Mouse (Mus musculus) layer of hippocampus, adult 9-10 months (tissue): ENCODE measurements around the gene St3gal4.
A peak's percentile ranks its signal among the peaks of the same experiment; 100 is the strongest.

Experiments
- DNase-seq: peaks from one replicate; pipeline ENCODE4 v3.0.0; 2022; ENCODE audit warnings: low spot score

Gene St3gal4

DNA sequence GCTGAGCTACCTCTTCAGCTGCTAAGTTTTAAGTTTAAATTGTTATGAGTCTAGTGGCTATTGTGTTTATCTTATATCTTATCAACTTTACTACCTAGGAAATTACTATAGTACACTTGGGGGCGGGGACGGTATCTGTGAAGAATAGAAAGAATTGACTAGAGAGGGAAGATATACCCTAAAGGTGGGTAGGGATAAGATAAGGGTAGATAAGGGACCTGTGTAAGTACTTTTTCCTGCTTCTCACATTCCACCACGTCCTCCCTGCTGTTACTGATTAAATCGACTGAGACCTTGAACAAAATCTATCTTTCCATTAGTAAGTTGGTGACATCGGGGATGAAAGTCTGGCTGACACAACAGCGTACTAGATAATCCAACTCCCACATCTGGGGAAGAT, 70.6 kb downstream of the St3gal4 start:
- no peak for DNase-seq

DNA sequence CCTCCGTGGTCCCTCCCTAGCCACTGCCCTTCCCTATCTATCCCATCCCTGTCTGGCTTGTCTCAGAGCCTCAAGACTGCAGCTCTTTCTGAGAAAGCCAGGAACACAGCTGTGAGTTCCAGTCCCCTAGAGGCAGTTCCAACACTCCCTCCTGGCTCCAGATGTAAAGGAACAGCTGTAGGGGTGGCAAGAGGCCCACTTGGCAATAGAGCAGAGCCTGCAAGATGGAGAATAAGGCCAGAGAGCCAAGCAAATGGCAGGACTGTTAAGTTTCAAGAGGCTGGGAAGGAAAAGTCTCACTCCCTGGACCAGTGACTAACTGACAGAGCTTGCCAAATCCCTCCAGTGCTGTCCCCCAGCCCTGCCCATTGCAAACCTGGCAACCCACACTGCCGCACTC, 73.3 kb downstream of the St3gal4 start:
- DNase-seq, result no peak

DNA sequence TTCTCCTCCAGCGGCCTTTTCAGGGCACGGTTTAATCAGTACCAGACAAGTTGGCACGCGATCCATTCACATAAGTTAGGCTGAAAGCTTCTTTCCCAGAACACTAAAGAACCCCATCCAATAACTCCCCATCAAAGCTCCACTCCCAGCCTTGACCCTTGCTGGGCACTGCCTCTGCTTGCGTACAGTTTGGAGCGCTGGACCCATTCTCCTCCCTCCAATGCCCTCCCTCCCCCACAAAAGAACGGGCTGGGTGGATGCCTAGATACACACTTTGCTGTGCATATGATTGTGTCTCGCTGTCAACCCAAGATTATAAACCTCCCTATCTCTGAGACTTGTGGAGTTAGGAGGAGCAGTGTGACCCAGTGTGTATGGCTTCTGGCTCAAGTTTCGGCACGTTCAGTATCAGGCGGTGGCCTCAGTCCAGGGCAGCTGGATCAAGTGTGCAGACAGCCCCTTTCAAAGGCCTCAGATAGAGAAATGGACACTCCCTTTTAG, 74.0 kb downstream of the St3gal4 start:
- DNase-seq, result no peak

- no peak for DNase-seq
These were observed 74.6 kb downstream of the St3gal4 start for GRCm38 (mm10) chr9:35044458-35044857.

GRCm38 (mm10) chr9:35043619-35044018, 75.4 kb downstream of the St3gal4 start:
- DNase-seq, result no peak

DNA sequence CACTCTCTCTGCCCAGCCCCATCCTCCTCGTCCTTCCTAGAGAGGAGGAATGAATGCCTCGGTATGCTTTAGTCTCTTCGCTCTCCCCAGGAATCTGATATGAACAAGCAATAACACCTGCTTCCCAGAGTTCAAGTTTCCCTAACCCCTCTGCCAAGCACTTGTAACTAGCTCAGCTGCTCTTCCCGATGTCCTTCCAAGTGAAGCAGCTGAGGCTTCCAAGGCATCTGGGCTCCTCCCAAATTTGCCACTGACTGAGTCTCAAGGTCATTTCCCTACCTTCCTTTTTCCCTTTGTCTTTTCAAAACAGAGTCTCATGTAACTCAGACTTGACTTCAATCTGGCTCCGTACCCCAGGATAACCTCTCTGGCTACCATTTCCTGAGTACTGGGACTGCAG, 77.6 kb downstream of the St3gal4 start:
- no peak for DNase-seq

GRCm38 (mm10) chr9:35039846-35040245, 79.2 kb downstream of the St3gal4 start:
- no peak for DNase-seq

GRCm38 (mm10) chr9:35038922-35039586, 80.0 kb downstream of the St3gal4 start:
- DNase-seq, result no peak

DNA sequence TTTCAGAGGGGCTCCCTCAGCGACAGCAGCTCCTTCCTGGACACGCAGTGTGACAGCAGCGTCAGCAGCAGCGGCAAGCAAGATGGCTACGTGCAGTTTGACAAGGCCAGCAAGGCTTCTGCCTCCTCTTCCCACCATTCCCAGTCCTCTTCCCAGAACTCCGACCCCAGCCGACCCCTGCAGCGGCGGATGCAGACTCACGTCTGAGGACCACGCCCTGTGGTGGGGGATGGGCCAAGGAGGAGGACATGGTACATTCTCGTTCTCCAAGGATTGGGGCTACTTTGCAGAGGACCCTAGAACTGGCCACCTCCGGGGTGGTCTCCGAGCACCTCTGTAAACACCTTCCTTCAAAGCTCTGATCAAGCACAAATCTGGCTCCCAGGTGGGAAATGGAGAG, 84.0 kb downstream of the St3gal4 start:
- DNase-seq, result no peak

DNA sequence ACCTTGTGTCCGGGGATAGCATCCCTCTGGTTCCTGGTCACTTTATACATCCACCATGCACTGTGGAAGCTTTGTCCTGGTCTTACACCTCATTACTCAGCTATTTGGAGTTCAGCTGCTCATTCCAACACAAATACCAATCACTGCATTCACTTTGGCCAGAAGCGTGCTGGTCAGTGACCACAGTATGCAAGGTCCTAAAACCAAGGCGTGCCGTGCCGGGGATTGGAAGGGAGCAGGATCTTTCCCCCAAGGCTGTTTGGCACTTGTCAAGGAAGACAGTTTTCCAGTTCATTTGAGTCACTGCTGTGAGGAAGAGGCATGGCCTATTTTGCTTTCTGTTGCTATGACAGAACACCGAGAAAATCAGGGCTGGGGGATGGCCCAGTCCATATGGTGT, 86.6 kb downstream of the St3gal4 start:
- DNase-seq, result no peak

DNA sequence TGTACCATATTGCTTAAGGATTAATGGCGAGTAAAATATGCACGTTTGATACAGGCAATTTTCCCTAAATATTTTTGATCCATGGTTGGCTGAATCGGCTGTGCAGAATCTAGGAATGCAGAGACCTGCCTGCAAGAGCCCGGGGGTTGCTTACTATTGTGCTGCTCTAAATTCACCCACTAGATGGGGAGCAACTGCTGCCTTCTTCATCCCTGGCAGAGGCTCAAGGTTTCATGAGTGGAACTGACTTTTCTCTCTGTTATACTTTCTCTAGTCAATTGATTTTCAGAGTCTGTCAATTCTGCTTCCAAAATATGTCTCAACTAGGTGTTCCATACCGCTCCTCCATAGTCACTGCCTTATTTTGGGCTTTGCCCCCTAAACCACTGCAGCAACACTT, 88.2 kb downstream of the St3gal4 start:
- DNase-seq, result peak; percentile 33

DNA sequence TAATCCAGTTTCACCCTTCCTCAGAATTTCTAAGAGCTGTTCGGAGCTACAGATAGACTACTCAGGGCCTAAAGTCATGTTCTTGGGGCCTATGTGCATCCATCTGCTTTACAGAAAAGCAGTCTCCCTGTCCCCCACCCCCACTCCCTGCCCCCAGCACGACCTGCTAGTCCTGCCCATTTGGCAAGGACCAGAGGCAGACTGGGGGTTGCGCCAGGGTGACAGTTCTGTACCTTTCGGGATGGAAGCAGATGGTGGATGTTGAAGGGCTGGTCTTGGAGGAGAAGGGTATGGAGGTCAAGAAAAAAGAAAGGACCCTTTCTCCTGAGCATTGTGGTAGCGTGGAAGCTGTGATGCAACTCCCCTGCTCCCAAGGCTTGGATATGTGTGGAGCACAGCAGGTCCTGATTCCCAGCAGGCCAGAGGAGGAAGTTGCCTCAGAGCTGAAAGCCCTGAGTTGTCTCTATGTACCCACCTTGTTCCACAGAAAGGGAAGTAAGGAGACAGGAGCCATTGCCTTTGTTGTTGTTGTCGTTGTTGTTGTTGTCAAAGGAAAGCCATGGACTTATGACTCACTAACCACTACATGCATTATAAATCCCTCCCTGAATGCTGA, 91.6 kb downstream of the St3gal4 start:
- no peak for DNase-seq

- no peak for DNase-seq
These were observed 92.2 kb downstream of the St3gal4 start for GRCm38 (mm10) chr9:35026897-35027311.

DNA sequence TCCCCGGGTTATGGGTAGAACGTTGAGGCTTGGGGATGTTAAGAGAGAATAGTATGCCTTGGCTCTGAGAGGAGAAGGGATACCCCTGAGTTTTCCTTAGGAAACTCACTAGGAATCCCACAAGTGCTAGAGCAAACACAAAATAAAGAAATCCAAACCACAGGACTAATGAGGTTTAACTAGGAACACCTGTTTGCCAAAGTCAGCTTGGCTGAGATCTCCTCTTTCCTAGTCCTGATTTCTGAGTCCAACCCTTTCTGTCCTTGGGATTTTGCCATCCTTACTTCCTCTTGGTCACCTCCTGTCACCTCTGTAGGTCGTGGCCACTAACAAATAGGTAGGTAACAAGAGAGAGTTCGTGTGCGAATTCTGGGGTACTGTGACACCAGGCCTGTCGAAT, 92.8 kb downstream of the St3gal4 start:
- no peak for DNase-seq

DNA sequence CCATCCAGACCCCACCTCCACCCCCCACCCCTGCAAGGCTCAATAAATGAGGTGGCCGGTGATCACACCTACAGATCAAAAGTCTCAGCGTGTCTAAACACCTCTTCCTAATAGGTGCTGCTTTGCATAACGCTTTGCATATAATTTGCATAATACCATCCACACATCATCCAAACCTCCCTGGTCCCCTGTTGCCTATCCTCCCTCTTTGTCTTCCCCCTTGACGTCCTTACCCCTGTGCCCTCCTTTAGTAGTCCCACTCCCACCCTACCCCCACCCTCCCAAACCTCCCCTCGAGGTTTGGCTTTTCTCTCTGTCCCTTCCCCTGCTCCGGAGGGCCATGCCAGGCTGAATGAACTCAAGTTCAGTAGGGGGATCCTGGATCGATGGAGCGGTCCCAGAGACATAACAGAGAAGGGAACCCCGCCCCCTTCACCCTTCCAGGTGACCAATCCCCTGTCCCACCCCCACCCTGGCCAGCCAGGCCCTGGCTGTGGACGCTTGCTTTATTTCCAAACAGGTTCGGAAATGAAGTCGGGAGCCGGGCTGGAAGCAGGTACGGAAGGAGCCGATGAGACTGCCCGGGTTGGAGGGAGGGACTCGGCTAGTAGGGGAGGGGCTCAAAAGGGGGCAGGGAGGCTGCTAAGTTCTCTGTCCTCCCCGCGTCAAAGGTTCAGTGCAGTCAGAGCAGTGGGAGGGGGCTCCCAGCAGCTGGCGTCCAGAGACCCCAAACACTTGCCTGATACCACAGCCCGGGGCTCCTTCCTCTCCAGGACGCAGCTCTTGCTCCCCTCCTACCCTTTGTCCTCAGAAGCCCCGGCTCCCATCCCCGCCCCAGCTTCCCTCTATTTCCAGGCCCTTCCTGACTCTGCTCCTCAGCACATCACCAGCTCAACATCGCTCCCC, 94.2 kb downstream of the St3gal4 start:
- no peak for DNase-seq

DNA sequence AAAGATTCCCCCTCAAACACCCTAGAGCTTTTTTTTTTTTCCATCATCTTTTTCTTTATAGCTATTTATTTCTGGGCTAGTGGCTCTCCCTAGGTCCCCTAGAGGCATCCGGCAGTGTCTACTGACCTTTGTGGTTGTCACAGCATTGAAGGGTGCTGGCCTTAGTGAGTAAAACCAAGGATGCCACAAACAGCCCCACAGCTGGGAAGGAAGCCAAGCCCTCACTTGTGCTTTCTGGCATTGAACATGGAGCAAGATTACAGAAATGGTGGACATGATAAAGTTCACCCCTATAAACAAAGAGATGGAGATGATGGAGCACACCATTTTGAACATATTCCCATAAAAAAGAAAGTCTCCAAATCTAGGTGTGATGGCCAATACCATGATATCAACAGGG, 97.3 kb downstream of the St3gal4 start:
- no peak for DNase-seq

- no peak for DNase-seq
These were observed 98.9 kb downstream of the St3gal4 start for GRCm38 (mm10) chr9:35020015-35020653.

DNA sequence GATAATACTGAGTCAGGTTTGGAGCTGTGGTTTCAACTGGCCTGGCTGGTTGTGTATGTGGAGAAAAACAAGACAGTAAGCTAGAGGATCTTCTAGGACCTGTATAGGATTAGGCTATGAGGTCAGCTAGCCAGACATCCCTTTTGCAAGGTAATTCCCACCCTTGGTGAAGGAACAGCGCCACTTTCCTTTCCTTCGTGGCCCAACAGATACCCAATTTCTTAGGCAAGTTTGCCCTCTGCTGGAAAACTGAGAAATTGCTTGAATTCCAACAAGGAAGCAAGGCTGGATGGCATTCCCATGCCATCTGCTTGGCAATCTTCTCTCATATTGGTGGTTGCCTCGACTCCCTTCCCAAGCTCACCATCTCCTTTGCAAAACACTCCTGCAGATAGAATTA, 99.7 kb downstream of the St3gal4 start:
- peak; percentile 74 for DNase-seq

DNA sequence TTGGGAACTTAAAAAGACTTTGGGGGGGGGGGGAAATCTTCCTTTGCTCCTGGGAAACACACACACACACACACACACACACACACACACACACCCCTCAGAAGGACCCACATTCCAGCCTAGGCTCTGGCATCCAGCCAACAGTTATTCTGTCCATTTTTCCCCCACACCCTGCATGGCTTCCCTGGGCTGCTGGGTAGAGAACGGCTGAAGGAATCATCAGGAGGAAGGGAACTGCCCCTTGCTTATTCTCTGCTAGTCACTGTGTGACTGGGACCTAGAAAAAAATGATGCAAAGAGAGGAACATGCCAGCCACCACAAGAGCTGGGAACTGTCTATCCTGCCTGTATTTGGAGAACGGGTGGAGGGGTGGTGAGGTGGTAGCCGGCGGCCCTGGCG, 101.0 kb downstream of the St3gal4 start:
- no peak for DNase-seq

DNA sequence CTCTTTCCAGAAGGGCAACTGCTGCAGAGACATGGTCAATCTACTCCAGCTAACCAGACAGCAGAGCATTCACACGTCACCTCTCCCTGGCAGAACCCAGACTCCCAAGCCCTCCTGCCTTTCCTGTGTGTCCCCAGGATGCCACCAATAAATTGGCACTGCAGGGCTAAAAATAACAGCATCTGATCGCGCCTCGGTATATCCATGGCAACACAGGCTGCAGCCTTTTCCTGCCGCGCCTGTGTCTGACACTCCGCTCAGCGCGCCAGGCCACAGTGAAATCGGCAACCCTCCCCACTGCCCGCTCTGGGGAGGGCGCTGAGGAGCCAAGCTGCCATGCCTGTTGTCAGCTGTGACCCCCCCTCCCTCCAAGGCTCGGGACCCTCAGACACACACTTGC, 101.5 kb downstream of the St3gal4 start:
- no peak for DNase-seq

DNA sequence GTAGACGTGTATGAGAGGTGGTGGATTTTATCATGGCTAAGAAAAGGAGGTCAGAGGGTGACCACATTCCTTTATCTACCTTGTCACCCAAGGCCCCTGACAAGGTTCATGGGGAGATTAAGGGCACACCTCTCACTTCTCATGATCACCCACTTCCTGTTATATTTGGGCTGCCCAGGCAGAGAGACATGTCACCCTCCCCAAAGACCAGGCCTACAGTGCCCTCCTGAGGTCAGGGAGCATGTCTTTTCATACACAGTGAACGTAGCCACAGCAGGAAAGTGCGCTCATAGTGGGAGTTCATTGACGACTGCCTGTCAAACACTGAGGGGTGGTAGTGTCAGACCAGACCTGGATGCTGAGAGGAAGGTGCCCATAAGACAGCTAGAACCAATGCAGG, 102.3 kb downstream of the St3gal4 start:
- DNase-seq, result no peak

GRCm38 (mm10) chr9:35007697-35008341, 111.2 kb downstream of the St3gal4 start:
- no peak for DNase-seq
